Mouse (Mus musculus) R1 (cell line): ENCODE measurements around the gene Gm7849.
"Not testable (repeated sequence)": the region's sequence is repeated elsewhere in the genome, so short reads cannot be mapped to it uniquely, and the experiment has no call there.

Experiments used
- DNase-seq: peaks from one replicate; pipeline ENCODE4 v3.0.0-alpha.2; 2018; ENCODE audit warnings: low read depth, low spot score

Gm7849 gene

DNA sequence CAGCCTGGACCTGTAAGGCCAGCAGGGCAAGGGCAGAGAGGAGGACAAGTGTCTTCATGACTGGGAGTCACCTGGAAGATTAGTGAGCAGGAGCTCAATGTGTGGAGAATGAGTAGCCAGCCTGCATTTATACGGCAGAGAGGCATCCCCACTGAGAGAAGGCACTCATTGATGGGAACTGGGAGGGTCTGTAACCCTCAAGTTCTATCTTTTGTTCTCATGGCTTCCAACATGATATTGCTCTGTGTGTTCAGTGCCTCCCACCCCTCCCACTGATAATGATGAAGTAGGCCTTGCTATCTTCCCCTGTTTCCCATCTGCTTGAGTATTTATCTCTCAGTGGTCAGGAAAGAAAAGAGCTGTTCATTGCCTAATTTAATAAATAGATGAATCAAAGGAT lies at the start of gene Gm7849:
Gene Gm7849 (minus strand): TSS at position 101 of the 400 bp plus-strand sequence.
- DNase-seq, result not testable (repeated sequence)

DNA sequence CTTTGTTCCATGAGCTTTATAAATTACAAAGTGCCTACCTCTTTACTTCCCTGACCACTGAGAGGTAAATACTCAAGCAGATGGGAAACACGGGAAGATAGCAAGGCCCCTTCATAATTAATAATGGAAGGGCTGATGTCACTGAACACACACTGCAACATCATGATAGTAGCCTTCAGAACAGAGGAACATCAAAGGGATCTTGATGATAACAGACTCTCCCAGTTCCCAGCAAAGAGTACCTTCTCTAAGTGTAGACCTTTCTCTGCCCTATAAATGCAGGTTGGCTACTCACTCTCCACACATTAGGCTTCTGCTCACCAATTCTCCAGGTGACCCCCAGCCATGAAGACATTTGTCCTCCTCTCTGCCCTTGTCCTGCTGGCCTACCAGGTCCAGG lies 29.2 kb downstream of the Gm7849 start, which contains the start of gene Defa36:
Gene Defa36 (plus strand): TSS at position 301 of the 400 bp plus-strand sequence.
- DNase-seq, result not testable (repeated sequence)
